Mouse (Mus musculus) forebrain, embryonic 16.5 days (tissue): ENCODE data around the gene Gm47995. TPM values are rescaled to one million over a fixed set of nuclear protein-coding genes. Genes with fewer than 3 reads are reported as not detected.
"Not testable (repeated sequence)": the region's sequence is repeated elsewhere in the genome, so short reads cannot be mapped to it uniquely, and the experiment has no call there.

Experiments
- ATAC-seq: fragments of 200-750 bp; cut with Nextera tagmentation; 2 replicates; pipeline ENCODE4 v1.8.0; 2017; ENCODE audit warnings: mild to moderate bottlenecking, moderate library complexity
- H3K27ac ChIP-seq: fragments of 300-500 bp; sonication (generic); 2 replicates; pipeline ENCODE4 v1.5.1; 2014; ENCODE audit warnings: low read length, control low read depth
- H3K27me3 ChIP-seq: fragments of 300-500 bp; sonication (generic); replicated peaks from 2 replicates; pipeline ENCODE4 v1.6.1; 2014; ENCODE audit warnings: low read length; ENCODE audit not compliant: control insufficient read depth, insufficient read depth
- H3K36me3 ChIP-seq: fragments of 300-500 bp; sonication (generic); 2 replicates; pipeline ENCODE4 v1.6.1; 2014; ENCODE audit not compliant: control insufficient read depth, insufficient read depth
- H3K4me1 ChIP-seq: fragments of 300-500 bp; sonication (generic); replicated peaks from 2 replicates; pipeline ENCODE4 v1.6.1; 2014; ENCODE audit warnings: low read length; ENCODE audit not compliant: control insufficient read depth, insufficient read depth
- H3K4me2 ChIP-seq: fragments of 300-500 bp; sonication (generic); 2 replicates; pipeline ENCODE4 v1.6.1; 2014; ENCODE audit warnings: mild to moderate bottlenecking, low read length, control low read depth
- H3K4me3 ChIP-seq: fragments of 300-500 bp; sonication (generic); replicated peaks from 2 replicates; pipeline ENCODE4 v1.5.1; 2014; ENCODE audit warnings: mild to moderate bottlenecking, low read length, control low read depth
- H3K9ac ChIP-seq: fragments of 300-500 bp; sonication (generic); replicated peaks from 2 replicates; pipeline ENCODE4 v1.6.1; 2014; ENCODE audit warnings: low read depth, low read length, control low read depth
- H3K9me3 ChIP-seq: fragments of 300-500 bp; sonication (generic); 2 replicates; pipeline ENCODE4 v1.6.1; 2016; ENCODE audit warnings: low read length; ENCODE audit not compliant: control insufficient read depth
- WGBS: fragments of 180-500 bp; shearing (Covaris S2); extraction: QIAGEN DNeasy Blood & Tissue Kit; methylation state at CpG from one replicate; pipeline ENCODE4 v1.1.7; 2014; 5-methylcytosine and 5-hydroxymethylcytosine counted together
- polyA plus RNA-seq: library from polyadenylated mRNA; unstranded; fragments of >200 nt; fragmentation: Nextera tagmentation; extraction: Ambion mirVana; gene quantifications from 2 replicates; pipeline ENCODE4 v1.2.1, GENCODE M21; 2015

The Gm47995 gene
- polyA plus RNA-seq, 1 experiment from 2014 or later, result not detected

DNA sequence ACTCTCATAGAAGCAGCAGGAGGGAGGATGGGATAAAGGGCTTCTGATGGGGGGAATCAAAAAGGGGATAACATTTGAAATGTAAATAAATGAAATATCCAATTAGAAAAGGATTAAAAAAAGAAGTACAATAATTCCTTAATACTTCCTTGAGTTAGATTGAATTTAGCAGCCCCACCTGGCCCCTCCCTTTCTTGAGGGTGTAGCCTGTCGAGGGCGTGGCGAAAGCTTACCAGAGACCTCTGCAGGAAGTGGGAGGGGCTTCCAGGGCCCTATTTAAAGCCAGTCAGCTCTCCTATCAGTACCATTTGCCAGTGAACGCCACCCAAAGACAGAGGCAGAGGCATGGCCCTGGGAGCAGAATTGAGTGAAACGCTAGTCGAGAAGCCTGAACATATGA is 5.6 kb downstream of the Gm47995 start, which contains the start of gene 3110040M04Rik:
TSS of gene 3110040M04Rik (plus strand) at position 304 of the 400 bp plus-strand sequence.
- not testable (repeated sequence) for H3K27me3 ChIP-seq, H3K27ac ChIP-seq, H3K9me3 ChIP-seq, ATAC-seq, H3K4me3 ChIP-seq, H3K36me3 ChIP-seq, H3K9ac ChIP-seq, H3K4me1 ChIP-seq, H3K4me2 ChIP-seq
- WGBS, result no CpG with 5 or more reads among the region's 6 CpGs

GRCm38 (mm10) chr1:151208493-151208892 is 10.2 kb downstream of the Gm47995 start:
- not testable (repeated sequence) for H3K27ac ChIP-seq, H3K4me2 ChIP-seq, ATAC-seq, H3K36me3 ChIP-seq, H3K4me1 ChIP-seq, H3K9me3 ChIP-seq, H3K27me3 ChIP-seq, H3K9ac ChIP-seq, H3K4me3 ChIP-seq
- 64% methylated on average over 3 of the region's 5 CpGs for WGBS

GRCm38 (mm10) chr1:151208944-151209343 is 10.7 kb downstream of the Gm47995 start:
- H3K27ac ChIP-seq, H3K9ac ChIP-seq, H3K4me1 ChIP-seq, H3K36me3 ChIP-seq, ATAC-seq, H3K9me3 ChIP-seq, H3K27me3 ChIP-seq, H3K4me2 ChIP-seq, H3K4me3 ChIP-seq: not testable (repeated sequence)

DNA sequence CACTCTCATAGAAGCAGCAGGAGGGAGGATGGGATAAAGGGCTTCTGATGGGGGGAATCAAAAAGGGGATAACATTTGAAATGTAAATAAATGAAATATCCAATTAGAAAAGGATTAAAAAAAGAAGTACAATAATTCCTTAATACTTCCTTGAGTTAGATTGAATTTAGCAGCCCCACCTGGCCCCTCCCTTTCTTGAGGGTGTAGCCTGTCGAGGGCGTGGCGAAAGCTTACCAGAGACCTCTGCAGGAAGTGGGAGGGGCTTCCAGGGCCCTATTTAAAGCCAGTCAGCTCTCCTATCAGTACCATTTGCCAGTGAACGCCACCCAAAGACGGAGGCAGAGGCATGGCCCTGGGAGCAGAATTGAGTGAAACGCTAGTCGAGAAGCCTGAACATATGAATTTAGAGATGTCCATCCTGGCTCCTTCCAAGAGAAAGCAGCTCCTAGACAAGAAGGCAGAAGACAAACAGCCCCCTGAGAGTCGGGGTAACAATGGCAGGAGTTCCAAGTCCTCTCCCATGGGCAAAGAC is 11.6 kb downstream of the Gm47995 start, which contains the start of gene Gm47996:
TSS of gene Gm47996 (plus strand) at position 308 of the 532 bp plus-strand sequence.
- H3K36me3 ChIP-seq, H3K9me3 ChIP-seq, H3K27ac ChIP-seq, ATAC-seq, H3K4me3 ChIP-seq, H3K9ac ChIP-seq, H3K4me2 ChIP-seq, H3K4me1 ChIP-seq, H3K27me3 ChIP-seq: not testable (repeated sequence)
- 91% methylated on average over 4 of the region's 8 CpGs for WGBS

DNA sequence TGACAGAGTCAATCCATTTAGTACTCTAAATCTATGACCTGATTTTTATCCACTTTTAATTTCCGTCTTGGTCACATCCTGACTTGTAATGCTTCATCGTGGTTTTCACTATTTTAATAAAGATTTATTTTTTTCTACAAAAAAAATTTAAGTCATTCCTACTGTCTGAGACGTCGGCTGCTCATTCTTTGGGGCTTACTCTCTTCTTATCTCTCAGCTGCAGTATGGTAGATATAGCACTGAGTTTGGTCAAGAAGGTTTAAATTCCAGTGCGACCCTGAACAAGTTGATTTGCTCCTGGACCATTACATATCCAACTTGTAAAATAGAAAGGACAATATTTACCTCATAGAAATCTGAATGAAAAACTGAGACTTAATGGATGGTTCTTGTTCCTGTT is 13.4 kb downstream of the Gm47995 start:
- not testable (repeated sequence) for H3K4me2 ChIP-seq, H3K4me1 ChIP-seq, H3K9me3 ChIP-seq, ATAC-seq, H3K4me3 ChIP-seq, H3K36me3 ChIP-seq, H3K27me3 ChIP-seq, H3K9ac ChIP-seq, H3K27ac ChIP-seq
- 95% methylated on average over 5 of the region's 5 CpGs for WGBS

GRCm38 (mm10) chr1:151214862-151215261 is 16.6 kb downstream of the Gm47995 start:
- H3K36me3 ChIP-seq, result no peaks in the 10 kb centered on the region
- no peak overlapping the region for H3K9ac ChIP-seq
- no peak overlapping the region for H3K27ac ChIP-seq
- no peaks in the 10 kb centered on the region for H3K4me1 ChIP-seq
- 75% methylated on average over 2 of the region's 2 CpGs for WGBS
- no peaks in the 10 kb centered on the region for H3K9me3 ChIP-seq
- no peaks in the 10 kb centered on the region for H3K27me3 ChIP-seq
- no peak overlapping the region for H3K4me3 ChIP-seq
- ATAC-seq, result no peak
- H3K4me2 ChIP-seq, result no peak overlapping the region

DNA sequence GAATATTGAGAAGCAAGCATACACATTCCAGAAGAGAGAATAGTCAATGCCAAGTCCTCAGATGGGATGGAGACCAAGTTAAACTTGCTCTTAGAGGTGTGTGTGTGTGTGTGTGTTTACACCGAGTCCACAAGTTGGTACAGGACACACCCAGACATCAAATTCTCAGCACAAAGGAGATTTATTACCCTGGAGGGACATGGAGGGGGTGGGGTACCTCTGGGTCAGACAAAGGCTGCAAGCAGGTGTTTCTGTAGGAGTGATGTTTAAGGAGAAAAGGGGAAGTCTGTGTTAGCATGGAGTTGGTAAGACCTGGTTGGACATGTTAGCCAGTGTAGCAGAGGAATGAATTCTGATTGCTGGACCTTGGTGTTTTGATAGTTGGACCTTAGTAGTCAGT is 17.7 kb downstream of the Gm47995 start:
- WGBS, result 71% methylated on average over 1 of the region's 1 CpGs
- no peaks in the 10 kb centered on the region for H3K36me3 ChIP-seq
- H3K9ac ChIP-seq, result no peak overlapping the region
- H3K27ac ChIP-seq, result no peak overlapping the region
- no peak overlapping the region for H3K4me3 ChIP-seq
- H3K4me2 ChIP-seq, result no peak overlapping the region
- no peaks in the 10 kb centered on the region for H3K27me3 ChIP-seq
- no peaks in the 10 kb centered on the region for H3K9me3 ChIP-seq
- ATAC-seq, result no peak
- no peaks in the 10 kb centered on the region for H3K4me1 ChIP-seq

GRCm38 (mm10) chr1:151216417-151216816 is 18.2 kb downstream of the Gm47995 start:
- WGBS, result 77% methylated on average over 3 of the region's 3 CpGs

DNA sequence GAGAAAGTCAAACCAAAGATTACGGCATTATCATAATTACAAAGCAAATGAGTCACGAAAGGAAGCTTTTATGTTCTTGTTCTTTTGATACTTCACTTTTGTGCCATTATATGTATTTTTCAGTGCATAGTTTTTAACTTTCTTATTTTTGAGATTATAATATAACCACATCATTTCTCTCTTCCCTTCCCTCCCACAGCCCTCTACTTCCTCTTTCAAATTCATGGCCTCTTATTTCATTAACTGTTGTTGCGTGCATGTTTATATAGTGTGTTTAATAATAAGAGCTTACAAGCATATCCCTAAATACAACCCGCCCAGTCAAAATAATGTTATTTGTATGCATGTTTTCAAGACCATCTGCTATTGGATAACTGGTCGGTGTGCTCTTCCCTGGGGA is 20.8 kb downstream of the Gm47995 start:
- Histone ChIP-seq H3K27me3 (no peaks in the 10 kb centered on the region), H3K9ac (no peak overlapping the region), H3K9me3 (no peaks in the 10 kb centered on the region), H3K4me1 (no peaks in the 10 kb centered on the region), H3K36me3 (no peaks in the 10 kb centered on the region), H3K4me3 (no peak overlapping the region), H3K27ac (no peak overlapping the region), H3K4me2 (no peak overlapping the region)
- WGBS, result 93% methylated on average over 5 of the region's 5 CpGs
- no peak for ATAC-seq

More at GRCm38 (mm10) chr1:151216417-151216816, 18.2 kb downstream of the Gm47995 start:
- H3K9ac ChIP-seq, result no peak overlapping the region
- H3K4me2 ChIP-seq, result no peak overlapping the region
- no peak overlapping the region for H3K4me3 ChIP-seq
- no peaks in the 10 kb centered on the region for H3K9me3 ChIP-seq
- H3K27me3 ChIP-seq, result no peaks in the 10 kb centered on the region
- H3K36me3 ChIP-seq, result no peaks in the 10 kb centered on the region
- no peaks in the 10 kb centered on the region for H3K4me1 ChIP-seq
- no peak overlapping the region for H3K27ac ChIP-seq
- ATAC-seq, result no peak

DNA sequence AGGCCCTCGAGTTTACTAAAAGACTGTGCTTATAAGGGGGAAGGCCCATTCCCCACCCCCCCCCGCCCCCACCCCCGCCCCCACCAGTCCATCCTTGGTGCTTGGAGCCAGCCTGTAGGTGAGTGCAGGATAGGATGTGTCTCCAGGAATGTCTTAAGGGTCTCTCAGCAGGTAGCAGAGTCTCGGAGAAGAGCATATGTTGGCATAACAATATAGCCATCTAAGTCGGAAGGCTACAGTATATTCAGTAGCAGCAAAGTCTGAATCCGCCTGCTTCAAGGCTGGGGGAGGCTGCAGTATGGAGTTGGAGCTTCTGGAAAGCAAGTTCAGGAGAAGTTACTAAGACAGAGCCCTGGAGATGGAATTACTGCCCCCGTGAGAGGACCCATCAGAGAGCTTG is 21.9 kb downstream of the Gm47995 start:
- no peak overlapping the region for H3K4me3 ChIP-seq
- H3K9ac ChIP-seq, result no peak overlapping the region
- H3K27ac ChIP-seq, result no peak overlapping the region
- no peak overlapping the region for H3K4me2 ChIP-seq
- H3K36me3 ChIP-seq, result no peaks in the 10 kb centered on the region
- no peak for ATAC-seq
- H3K4me1 ChIP-seq, result no peaks in the 10 kb centered on the region
- no peaks in the 10 kb centered on the region for H3K27me3 ChIP-seq
- H3K9me3 ChIP-seq, result no peaks in the 10 kb centered on the region
- 70% methylated on average over 7 of the region's 7 CpGs for WGBS
